Mouse (Mus musculus): Measurements from ENCODE around the gene Ripply3. TPM values are rescaled to one million over a fixed set of nuclear protein-coding genes. Genes with fewer than 3 reads are reported as not detected.

The Ripply3 gene
- polyA plus RNA-seq, 1 experiment from 2014 or later, result 5.7 TPM

GRCm38 (mm10) chr16:94360578-94361350 lies 32.5 kb downstream of the Ripply3 start:
- Histone ChIP-seq H3K27me3 (ENCODE audit: control insufficient read depth, insufficient read depth, low read length) (no peaks in the 10 kb centered on the region), H3K4me3 (ENCODE audit: low read depth, low read length) (no peak overlapping the region)
- ATAC-seq (ENCODE audit: low FRiP score), result no peak

GRCm38 (mm10) chr16:94362174-94362873 lies 34.1 kb downstream of the Ripply3 start:
- Histone ChIP-seq H3K36me3 (ENCODE audit: control insufficient read depth, insufficient read depth, low read length) (no peaks in the 10 kb centered on the region), H3K9ac (ENCODE audit: low read depth, low read length) (no peak overlapping the region), H3K27ac (ENCODE audit: low read depth, low read length) (no peak overlapping the region), H3K27me3 (ENCODE audit: control insufficient read depth, insufficient read depth, low read length) (no peaks in the 10 kb centered on the region), H3K4me2 (replicated peaks; ENCODE audit: low read depth, low read length) (no peak overlapping the region), H3K4me1 (replicated peaks; ENCODE audit: control insufficient read depth, insufficient read depth, low read length) (no peaks in the 10 kb centered on the region; the same call in 1 of the 2 replicates), H3K4me3 (ENCODE audit: low read depth, low read length) (no peak overlapping the region), H3K9me3 (ENCODE audit: control insufficient read depth, low read length) (no peaks in the 10 kb centered on the region)
- peak; percentile 57; the same call in 1 of the 2 replicates for ATAC-seq (ENCODE audit: low FRiP score)
- DNase-seq (ENCODE audit: low spot score), result peak; percentile 45
- WGBS, result 49% methylated on average over 10 of the region's 10 CpGs

More at GRCm38 (mm10) chr16:94360578-94361350, 32.5 kb downstream of the Ripply3 start:
- Histone ChIP-seq H3K36me3 (ENCODE audit: control insufficient read depth, insufficient read depth, low read length) (no peaks in the 10 kb centered on the region), H3K27ac (ENCODE audit: low read depth, low read length) (no peak overlapping the region), H3K9ac (ENCODE audit: low read depth, low read length) (no peak overlapping the region), H3K4me1 (replicated peaks; ENCODE audit: control insufficient read depth, insufficient read depth, low read length) (no peaks in the 10 kb centered on the region; the same call in 1 of the 2 replicates), H3K4me2 (replicated peaks; ENCODE audit: low read depth, low read length) (no peak overlapping the region), H3K9me3 (ENCODE audit: control insufficient read depth, low read length) (no peaks in the 10 kb centered on the region)
- 91% methylated on average over 13 of the region's 13 CpGs for WGBS
- no peak for DNase-seq (ENCODE audit: low spot score)

GRCm38 (mm10) chr16:94363814-94364213 lies 35.6 kb downstream of the Ripply3 start:
- no peaks in the 10 kb centered on the region for H3K36me3 ChIP-seq (ENCODE audit: control insufficient read depth, insufficient read depth, low read length)
- H3K27me3 ChIP-seq (ENCODE audit: control insufficient read depth, insufficient read depth, low read length), result no peaks in the 10 kb centered on the region
- ATAC-seq (ENCODE audit: low FRiP score) (no peak), DNase-seq (ENCODE audit: low spot score) (no peak)
- no peaks in the 10 kb centered on the region; the same call in 1 of the 2 replicates for H3K4me1 ChIP-seq (replicated peaks; ENCODE audit: control insufficient read depth, insufficient read depth, low read length)
- H3K4me2 ChIP-seq (replicated peaks; ENCODE audit: low read depth, low read length), result no peak overlapping the region
- 91% methylated on average over 4 of the region's 4 CpGs for WGBS
- H3K9ac ChIP-seq (ENCODE audit: low read depth, low read length), result no peak overlapping the region
- H3K9me3 ChIP-seq (ENCODE audit: control insufficient read depth, low read length), result no peaks in the 10 kb centered on the region
- H3K4me3 ChIP-seq (ENCODE audit: low read depth, low read length), result no peak overlapping the region
- H3K27ac ChIP-seq (ENCODE audit: low read depth, low read length), result no peak overlapping the region

- Histone ChIP-seq H3K9ac (ENCODE audit: low read depth, low read length) (no peak overlapping the region), H3K4me2 (replicated peaks; ENCODE audit: low read depth, low read length) (no peak overlapping the region), H3K4me3 (ENCODE audit: low read depth, low read length) (no peak overlapping the region), H3K27ac (ENCODE audit: low read depth, low read length) (no peak overlapping the region), H3K9me3 (ENCODE audit: control insufficient read depth, low read length) (no peaks in the 10 kb centered on the region), H3K27me3 (ENCODE audit: control insufficient read depth, insufficient read depth, low read length) (no peaks in the 10 kb centered on the region), H3K4me1 (replicated peaks; ENCODE audit: control insufficient read depth, insufficient read depth, low read length) (no peaks in the 10 kb centered on the region; the same call in 1 of the 2 replicates), H3K36me3 (ENCODE audit: control insufficient read depth, insufficient read depth, low read length) (no peaks in the 10 kb centered on the region)
- ATAC-seq (ENCODE audit: low FRiP score), result no peak
- no peak for DNase-seq (ENCODE audit: low spot score)
- WGBS, result 91% methylated on average over 3 of the region's 3 CpGs
Observed at GRCm38 (mm10) chr16:94365435-94365834, 37.2 kb downstream of the Ripply3 start.

GRCm38 (mm10) chr16:94369596-94370172 lies 41.5 kb downstream of the Ripply3 start:
- Histone ChIP-seq H3K4me3 (ENCODE audit: low read depth, low read length) (peak overlapping the region; percentile 94), H3K36me3 (ENCODE audit: control insufficient read depth, insufficient read depth, low read length) (no peaks in the 10 kb centered on the region), H3K9me3 (ENCODE audit: control insufficient read depth, low read length) (no peaks in the 10 kb centered on the region), H3K4me1 (replicated peaks; ENCODE audit: control insufficient read depth, insufficient read depth, low read length) (no peaks in the 10 kb centered on the region), H3K27ac (ENCODE audit: low read depth, low read length) (peak overlapping the region; percentile 98), H3K4me2 (replicated peaks; ENCODE audit: low read depth, low read length) (peak overlapping the region; percentile 35), H3K9ac (ENCODE audit: low read depth, low read length) (peak overlapping the region; percentile 93), H3K27me3 (ENCODE audit: control insufficient read depth, insufficient read depth, low read length) (no peaks in the 10 kb centered on the region)
- 10% methylated on average over 6 of the region's 6 CpGs for WGBS
- DNase-seq (ENCODE audit: low spot score), result no peak
- no peak for ATAC-seq (ENCODE audit: low FRiP score)

- H3K4me3 ChIP-seq (ENCODE audit: low read depth, low read length), result peak within 1 kb of the TSS; percentile 94
- no peaks in the 10 kb centered on the region for H3K9me3 ChIP-seq (ENCODE audit: control insufficient read depth, low read length)
- H3K4me2 ChIP-seq (replicated peaks; ENCODE audit: low read depth, low read length), result peak within 1 kb of the TSS; percentile 50
- no peaks in the 10 kb centered on the region for H3K27me3 ChIP-seq (ENCODE audit: control insufficient read depth, insufficient read depth, low read length)
- peak; percentile 99 for DNase-seq (ENCODE audit: low spot score)
- no peaks in the 10 kb centered on the region for H3K4me1 ChIP-seq (replicated peaks; ENCODE audit: control insufficient read depth, insufficient read depth, low read length)
- H3K27ac ChIP-seq (ENCODE audit: low read depth, low read length), result peak within 1 kb of the TSS; percentile 98
- under 1% methylated on average over 71 of the region's 79 CpGs for WGBS
- peak within 1 kb of the TSS; percentile 95 for H3K9ac ChIP-seq (ENCODE audit: low read depth, low read length)
- no peaks in the 10 kb centered on the region for H3K36me3 ChIP-seq (ENCODE audit: control insufficient read depth, insufficient read depth, low read length)
- ATAC-seq (ENCODE audit: low FRiP score), result peak; percentile 88
Observed at GRCm38 (mm10) chr16:94370173-94370914, 42.1 kb downstream of the Ripply3 start, which contains the start of gene Ttc3. Gene Ttc3, plus strand, starts transcription at chr16:94370618.

GRCm38 (mm10) chr16:94370915-94371300 lies 42.7 kb downstream of the Ripply3 start:
- H3K9me3 ChIP-seq (ENCODE audit: control insufficient read depth, low read length), result no peaks in the 10 kb centered on the region
- peak overlapping the region; percentile 98 for H3K27ac ChIP-seq (ENCODE audit: low read depth, low read length)
- H3K36me3 ChIP-seq (ENCODE audit: control insufficient read depth, insufficient read depth, low read length), result no peaks in the 10 kb centered on the region
- H3K4me1 ChIP-seq (replicated peaks; ENCODE audit: control insufficient read depth, insufficient read depth, low read length), result no peaks in the 10 kb centered on the region
- WGBS, result under 1% methylated on average over 42 of the region's 43 CpGs
- ATAC-seq (ENCODE audit: low FRiP score) (peak; percentile 79), DNase-seq (ENCODE audit: low spot score) (no peak)
- H3K4me3 ChIP-seq (ENCODE audit: low read depth, low read length), result peak overlapping the region; percentile 94
- H3K27me3 ChIP-seq (ENCODE audit: control insufficient read depth, insufficient read depth, low read length), result no peaks in the 10 kb centered on the region
- H3K4me2 ChIP-seq (replicated peaks; ENCODE audit: low read depth, low read length), result peak overlapping the region; percentile 50
- peak overlapping the region; percentile 95 for H3K9ac ChIP-seq (ENCODE audit: low read depth, low read length)

GRCm38 (mm10) chr16:94371301-94371931 lies 43.2 kb downstream of the Ripply3 start, which contains the start of gene Pigp:
Gene Pigp, minus strand, starts transcription at chr16:94371842.
- Histone ChIP-seq H3K9ac (ENCODE audit: low read depth, low read length) (peak within 1 kb of the TSS; percentile 95), H3K4me2 (replicated peaks; ENCODE audit: low read depth, low read length) (peak within 1 kb of the TSS; percentile 50), H3K9me3 (ENCODE audit: control insufficient read depth, low read length) (no peaks in the 10 kb centered on the region), H3K4me1 (replicated peaks; ENCODE audit: control insufficient read depth, insufficient read depth, low read length) (no peaks in the 10 kb centered on the region), H3K27ac (ENCODE audit: low read depth, low read length) (peak within 1 kb of the TSS; percentile 98), H3K4me3 (ENCODE audit: low read depth, low read length) (peak within 1 kb of the TSS; percentile 94), H3K36me3 (ENCODE audit: control insufficient read depth, insufficient read depth, low read length) (no peaks in the 10 kb centered on the region), H3K27me3 (ENCODE audit: control insufficient read depth, insufficient read depth, low read length) (no peaks in the 10 kb centered on the region)
- under 1% methylated on average over 36 of the region's 43 CpGs for WGBS
- peak; percentile 89 for ATAC-seq (ENCODE audit: low FRiP score)
- DNase-seq (ENCODE audit: low spot score), result peak; percentile 90
